Mouse (Mus musculus) gastrocnemius, postnatal 36 days (tissue): ENCODE data around the gene Tm9sf1. TPM values are rescaled to one million over a fixed set of nuclear protein-coding genes. Genes with fewer than 3 reads are reported as not detected.
A peak's percentile ranks its signal among the peaks of the same experiment; 100 is the strongest.

ENCODE experiments used
- DNase-seq, 2 experiments: peaks; one replicate each; pipeline ENCODE4 v3.0.0; 2022
- intact Hi-C: fragments of 180-260 bp; cut with DNase I; formaldehyde crosslinking; loops from one replicate; pipeline ENCODE4 v1.15.1; 2025
- total RNA-seq, 2 experiments: library from RNA; stranded (reverse); gene quantifications; 2 replicates each; pipeline ENCODE4 v1.2.3; 2021

Gene Tm9sf1
- total RNA-seq, 2 experiments from 2014 or later: 15.0 to 15.2 TPM

GRCm38 (mm10) chr14:55596036-55596690 is 47.4 kb downstream of the Tm9sf1 start:
- intact Hi-C loops: no loop called here
- no peak for DNase-seq

- intact Hi-C loops: loop anchor here (5.0 kb wide), 1 partner anchor 40 kb away; no protein-coding TSS in a partner anchor
- no peak for DNase-seq
These were observed 51.4 kb downstream of the Tm9sf1 start for GRCm38 (mm10) chr14:55592226-55592625.

- peak; percentile 91 to 93 for DNase-seq
- intact Hi-C loops: loop anchor here (5.0 kb wide), 1 partner anchor 41 kb away; no protein-coding TSS in a partner anchor
These were observed 52.2 kb downstream of the Tm9sf1 start, which contains the start of gene Rnf31 for GRCm38 (mm10) chr14:55591331-55591891. Gene Rnf31 (plus strand): TSS chr14:55591708.

GRCm38 (mm10) chr14:55590748-55591330 is 52.8 kb downstream of the Tm9sf1 start, which contains the start of gene Psme2:
Gene Psme2 (minus strand): TSS chr14:55591113.
- DNase-seq: peak; percentile 89 to 93
- intact Hi-C loops: loop anchor here (5.0 kb wide), 1 partner anchor 41 kb away; no protein-coding TSS in a partner anchor

- DNase-seq: no peak
- intact Hi-C loops: loop anchor here (5.0 kb wide), 1 partner anchor 42 kb away; no protein-coding TSS in a partner anchor
These were observed 53.7 kb downstream of the Tm9sf1 start for GRCm38 (mm10) chr14:55589771-55590448.

- intact Hi-C loops: no loop called here
- DNase-seq: no peak
These were observed 54.3 kb downstream of the Tm9sf1 start for GRCm38 (mm10) chr14:55589271-55589670.

- intact Hi-C loops: no loop called here
- no peak for DNase-seq
These were observed 57.5 kb downstream of the Tm9sf1 start for GRCm38 (mm10) chr14:55586149-55586548.

Other genes starting within 250 kb of the Tm9sf1 start
- 10 to 100 TPM; 43.3 to 50.8 TPM for gene Dhrs4, start 165.0 kb downstream of the Tm9sf1 start, total RNA-seq
- gene Carmil3, start 153.2 kb downstream of the Tm9sf1 start, total RNA-seq: under 1 TPM; 0.47 to 0.89 TPM
- gene Cpne6, start 133.4 kb downstream of the Tm9sf1 start, total RNA-seq: not detected
- not detected for gene Nrl, start 118.8 kb downstream of the Tm9sf1 start, total RNA-seq
- gene Pck2, start 103.5 kb downstream of the Tm9sf1 start, total RNA-seq: 1 to 10 TPM; 4.2 to 4.5 TPM
- 100 to 1,000 TPM; 102 to 123 TPM for gene Dcaf11, start 83.8 kb downstream of the Tm9sf1 start, total RNA-seq
- not detected for gene A730061H03Rik, start 83.4 kb downstream of the Tm9sf1 start, total RNA-seq
- 100 to 1,000 TPM; 296 to 299 TPM for gene Fitm1, start 68.2 kb downstream of the Tm9sf1 start, total RNA-seq
- gene Psme1, start 65.7 kb downstream of the Tm9sf1 start, total RNA-seq: 10 to 100 TPM; 67.4 to 69.7 TPM
- 10 to 100 TPM; 29.6 to 34.6 TPM for gene Emc9, start 58.5 kb downstream of the Tm9sf1 start, total RNA-seq
- gene Psme2, start 52.7 kb downstream of the Tm9sf1 start, total RNA-seq: 10 to 100 TPM; 55.2 to 59.5 TPM
- gene Rnf31, start 52.1 kb downstream of the Tm9sf1 start, total RNA-seq: 10 to 100 TPM; 18.8 to 19.6 TPM
- gene Irf9, start 40.2 kb downstream of the Tm9sf1 start, total RNA-seq: 1 to 10 TPM; 4.1 to 4.6 TPM
- not detected for gene Rec8, start 25.8 kb downstream of the Tm9sf1 start, total RNA-seq
- 10 to 100 TPM; 62.1 to 66.9 TPM for gene Ipo4, start 7.8 kb downstream of the Tm9sf1 start, total RNA-seq
- 1 to 10 TPM in 1 of 2 experiments, not detected in 1; 1.0 TPM for gene Gm49378, start 5.9 kb downstream of the Tm9sf1 start, total RNA-seq
- gene Tssk4, start 6.4 kb upstream of the Tm9sf1 start, total RNA-seq: under 1 TPM in 1 of 2 experiments, not detected in 1; 0.23 TPM
- 10 to 100 TPM; 14.2 to 16.8 TPM for gene Mdp1, start 16.7 kb upstream of the Tm9sf1 start, total RNA-seq
- gene Gmpr2, start 28.1 kb upstream of the Tm9sf1 start, total RNA-seq: 1 to 10 TPM; 1.9 to 2.6 TPM
- 100 to 1,000 TPM; 174 to 184 TPM for gene Nedd8, start 28.3 kb upstream of the Tm9sf1 start, total RNA-seq
- 10 to 100 TPM in 1 of 2 experiments, 1 to 10 TPM in 1; 9.4 to 10.8 TPM for gene Tinf2, start 38.0 kb upstream of the Tm9sf1 start, total RNA-seq
- gene Tgm1, start 70.1 kb upstream of the Tm9sf1 start, total RNA-seq: not detected
- gene Rabggta, start 78.5 kb upstream of the Tm9sf1 start, total RNA-seq: 1 to 10 TPM; 8.9 to 9.4 TPM
- 10 to 100 TPM; 27.3 to 35.9 TPM for gene Dhrs1, start 101.9 kb upstream of the Tm9sf1 start, total RNA-seq
- 10 to 100 TPM; 10.5 to 11.8 TPM for gene Nop9, start 101.9 kb upstream of the Tm9sf1 start, total RNA-seq
- not detected for gene Cideb, start 114.7 kb upstream of the Tm9sf1 start, total RNA-seq
- gene Ltb4r2, start 117.6 kb upstream of the Tm9sf1 start, total RNA-seq: not detected
- gene Ltb4r1, start 122.2 kb upstream of the Tm9sf1 start, total RNA-seq: not detected
- gene Adcy4, start 140.3 kb upstream of the Tm9sf1 start, total RNA-seq: 1 to 10 TPM; 5.3 to 6.5 TPM
- under 1 TPM; 0.59 to 0.67 TPM for gene Ripk3, start 145.1 kb upstream of the Tm9sf1 start, total RNA-seq
- gene Nfatc4, start 179.3 kb upstream of the Tm9sf1 start, total RNA-seq: 1 to 10 TPM; 3.3 TPM
- 1 to 10 TPM; 2.1 to 2.7 TPM for gene Nynrin, start 210.2 kb upstream of the Tm9sf1 start, total RNA-seq
- gene Cbln3, start 240.6 kb upstream of the Tm9sf1 start, total RNA-seq: not detected
- gene Khnyn, start 241.1 kb upstream of the Tm9sf1 start, total RNA-seq: 1 to 10 TPM; 6.0 to 7.5 TPM